In the genomic region with DNA sequence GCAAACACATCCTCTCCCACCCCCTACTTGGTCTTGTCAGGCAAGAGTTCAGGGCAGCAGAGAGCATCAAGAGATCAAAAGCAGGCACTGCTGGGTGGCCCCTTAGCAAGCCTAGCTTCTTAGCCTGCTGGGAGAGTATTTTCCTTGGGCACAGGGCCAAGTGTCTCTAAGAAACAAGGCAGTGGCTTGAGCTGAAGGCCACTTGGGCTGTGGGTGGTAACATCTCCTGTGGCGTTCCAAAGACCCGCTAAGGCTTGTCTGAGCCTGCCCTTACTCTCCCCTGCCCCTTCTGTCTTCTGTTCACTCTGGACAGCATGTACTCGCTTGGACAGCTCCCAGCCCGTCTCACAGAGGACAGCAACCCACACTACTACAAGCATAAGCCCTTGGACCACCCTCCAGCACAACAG, we compare ENCODE assay signal across 9 mouse cellular contexts. TPM values are rescaled to one million over a fixed set of nuclear protein-coding genes. Genes with fewer than 3 reads are reported as not detected.
DNase-seq lines count a peak whose midpoint lies in the region; ATAC-seq lines count a peak whose summit lies in the region.
"Had no signal": no experiment of that assay in that cellular context is flagged by ENCODE, and none has a peak within 500 bp of the region (broad histone marks: within the 10 kb centered on the region; RNA-seq: fewer than 3 reads in every experiment).

No protein-coding gene starts in this region.

- no peaks in the 10 kb centered on the region for H3K27me3 ChIP-seq in intestine, embryonic 16.5 days (replicated peaks; ENCODE audit: control insufficient read depth, insufficient read depth, low read length)
- H3K27me3 ChIP-seq in midbrain, embryonic 16.5 days (ENCODE audit: control insufficient read depth, insufficient read depth, low read depth, low read length): no peaks in the 10 kb centered on the region
- H3K27me3 ChIP-seq: liver, embryonic 13.5 days had no signal

- no peak overlapping the region for H3K9ac ChIP-seq in intestine, embryonic 16.5 days (ENCODE audit: low read depth, low read length)
- no peak overlapping the region for H3K9ac ChIP-seq in midbrain, embryonic 16.5 days (ENCODE audit: low read depth, low read length)
- H3K9ac ChIP-seq: liver, embryonic 13.5 days had no signal

- 30% methylated on average over 4 of the region's 4 CpGs for WGBS in intestine, embryonic 16.5 days
- WGBS in midbrain, embryonic 16.5 days: 17% methylated on average over 4 of the region's 4 CpGs

- H3K4me3 ChIP-seq in intestine, embryonic 16.5 days (ENCODE audit: low read length): no peak overlapping the region
- H3K4me3 ChIP-seq in midbrain, embryonic 16.5 days (ENCODE audit: low read depth, low read length): no peak overlapping the region
- H3K4me3 ChIP-seq: liver, embryonic 13.5 days had no signal

- peak; percentile 27 for DNase-seq in cerebellum, adult 11-12 months
- DNase-seq in cerebellum, adult 11 months: no peak
- peak; percentile 69 for DNase-seq in urinary bladder, postnatal 14 days (ENCODE audit: low spot score)
- DNase-seq in urinary bladder, adult 2 months (ENCODE audit: low spot score): no peak
- no peak for DNase-seq in spleen, postnatal 10 days (ENCODE audit: low spot score in 2 of 2)
- DNase-seq: liver, embryonic 13.5 days had no signal

- ATAC-seq in intestine, embryonic 16.5 days: peak; percentile 77
- ATAC-seq in midbrain, embryonic 16.5 days: peak; percentile 65
- ATAC-seq in erythroblast, adult 5-6 weeks (replicated peaks; ENCODE audit: low FRiP score, poor library complexity, severe bottlenecking): no peak

- H3K4me1 ChIP-seq in intestine, embryonic 16.5 days (ENCODE audit: control insufficient read depth, insufficient read depth, low read length): peaks cover 8% of the 10 kb centered on the region
- H3K4me1 ChIP-seq in midbrain, embryonic 16.5 days (ENCODE audit: control insufficient read depth, insufficient read depth, low read length): peaks cover 11% of the 10 kb centered on the region

- peaks cover 9% of the 10 kb centered on the region for H3K36me3 ChIP-seq in intestine, embryonic 16.5 days (ENCODE audit: control insufficient read depth, insufficient read depth, low read length)
- H3K36me3 ChIP-seq in midbrain, embryonic 16.5 days (ENCODE audit: control insufficient read depth, insufficient read depth, low read length): no peaks in the 10 kb centered on the region
- H3K36me3 ChIP-seq: liver, embryonic 13.5 days had no signal

- H3K27ac ChIP-seq in intestine, embryonic 16.5 days (ENCODE audit: low read length): peak overlapping the region; percentile 14; the same call in 1 of the 2 replicates
- no peak overlapping the region for H3K27ac ChIP-seq in midbrain, embryonic 16.5 days (ENCODE audit: low read length)
- H3K27ac ChIP-seq: liver, embryonic 13.5 days had no signal

- no peaks in the 10 kb centered on the region for H3K9me3 ChIP-seq in intestine, embryonic 16.5 days (ENCODE audit: control insufficient read depth, low read length)
- no peaks in the 10 kb centered on the region for H3K9me3 ChIP-seq in midbrain, embryonic 16.5 days (replicated peaks; ENCODE audit: control insufficient read depth, low read length, poor library complexity, severe bottlenecking)
- H3K9me3 ChIP-seq: liver, embryonic 13.5 days had no signal

- no peak overlapping the region for H3K4me2 ChIP-seq in intestine, embryonic 16.5 days (ENCODE audit: low read depth, low read length)
- no peak overlapping the region for H3K4me2 ChIP-seq in midbrain, embryonic 16.5 days (ENCODE audit: low read length)
- H3K4me2 ChIP-seq: liver, embryonic 13.5 days had no signal

RNA-seq across cellular contexts. Expression of a gene that starts 28.1 kb away (rescaled TPM):
- 43.9 and 49.0 TPM in 2 replicates for polyA plus RNA-seq in urinary bladder, adult 2 months (2012; rRNA removed)
- polyA plus RNA-seq in intestine, embryonic 16.5 days (2015; fragmentation: Nextera tagmentation; extraction: Ambion mirVana): 28.0 and 33.4 TPM in 2 replicates
- polyA plus RNA-seq in midbrain, embryonic 16.5 days (2015; fragmentation: Nextera tagmentation; extraction: Ambion mirVana): 5.2 and 6.7 TPM in 2 replicates
- total RNA-seq in erythroblast, adult 5-6 weeks (2015; ENCODE audit: low replicate concordance): not detected in 2 replicates
- 0.70 TPM in 1 of 2 replicates, not detected in the other for total RNA-seq in erythroblast, adult 5-6 weeks (2017; ENCODE audit: low replicate concordance)

Comparison
In these comparisons a context has a peak if more than half of its experiments do, and no peak if none do; other contexts are left out.
1. DNase-seq: peak in cerebellum, adult 11-12 months (single experiment) and urinary bladder, postnatal 14 days (single experiment); none in cerebellum, adult 11 months (single experiment), urinary bladder, adult 2 months (single experiment) and spleen, postnatal 10 days (0 of 2).